Mouse (Mus musculus) heart, adult 2 months (tissue): Measurements from ENCODE around the gene Map3k5.

ENCODE experiments used
- CTCF ChIP-seq: fragments of 200-600 bp; IDR thresholded peaks from 2 replicates; pipeline ENCODE4 v1.8.1; 2022; ENCODE audit warnings: antibody characterized with exemption, mild to moderate bottlenecking, moderate library complexity
- POLR2A ChIP-seq: fragments of 200-500 bp; IDR thresholded peaks from 2 replicates; pipeline ENCODE4 v1.6.1; 2011; ENCODE audit warnings: mild to moderate bottlenecking, low read depth, low read length, control low read depth; ENCODE audit not compliant: insufficient read depth

GRCm38 (mm10) chr10:20111508-20111907 is 177.2 kb downstream of the Map3k5 start:
- no peak for TF ChIP-seq CTCF
- no peak for TF ChIP-seq POLR2A
